13 mouse cellular contexts compared by ENCODE assay signal in the genomic region with DNA sequence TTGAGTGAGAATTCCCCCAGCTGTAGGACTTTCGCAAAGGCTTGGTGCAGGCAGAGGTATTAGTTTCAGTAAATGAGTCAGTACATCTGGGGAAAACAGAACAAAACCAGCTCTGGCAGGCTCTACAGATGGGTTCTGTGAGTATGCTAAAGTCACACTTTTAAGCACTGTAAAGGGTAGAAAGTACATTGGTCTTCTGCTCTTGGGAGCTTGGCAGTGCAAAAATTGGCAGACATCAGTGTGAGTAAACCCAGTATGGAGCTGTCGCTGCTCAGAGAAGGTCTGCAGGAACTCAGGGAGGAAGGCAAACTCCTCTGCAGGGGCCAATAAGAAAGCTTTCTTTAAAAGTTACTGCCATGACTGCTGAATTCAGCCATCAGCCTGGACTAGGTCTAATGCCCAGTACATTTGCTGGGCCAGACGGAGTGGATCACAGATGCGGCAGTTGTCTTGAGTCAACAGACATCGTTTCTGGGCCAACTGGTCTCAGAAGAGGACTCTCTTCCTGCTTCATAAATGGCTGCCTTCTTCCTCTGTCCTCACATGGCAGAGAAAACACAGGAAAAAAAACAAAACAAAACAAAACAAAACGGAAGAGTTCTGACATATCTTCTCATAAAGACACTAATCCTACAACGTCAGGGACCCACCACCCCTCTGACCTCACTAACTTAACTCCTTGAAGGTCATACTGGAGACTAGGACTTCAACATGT. TPM values are rescaled to one million over a fixed set of nuclear protein-coding genes. Genes with fewer than 3 reads are reported as not detected.
DNase-seq lines count a peak whose midpoint lies in the region; ATAC-seq and TF ChIP-seq lines count a peak whose summit lies in the region.
"Had no signal": no experiment of that assay in that cellular context is flagged by ENCODE, and none has a peak within 500 bp of the region (broad histone marks: within the 10 kb centered on the region; RNA-seq: fewer than 3 reads in every experiment).

No protein-coding gene starts in this region.

- WGBS in lung, embryonic 15.5 days = 58% methylated on average over 7 of the region's 7 CpGs
- 48% methylated on average over 7 of the region's 7 CpGs for WGBS in lung, adult 2 months
- 55% methylated on average over 7 of the region's 7 CpGs for WGBS in heart, postnatal 0 days
- WGBS in liver, embryonic 14.5 days (ENCODE audit: insufficient replicate concordance) = 62% methylated on average over 7 of the region's 7 CpGs
- 50% methylated on average over 7 of the region's 7 CpGs for WGBS in stomach, embryonic 16.5 days

- no peak for TF ChIP-seq EP300 in heart, postnatal 0 days (IDR thresholded peaks at IDR 0.05; ENCODE audit: low read depth)
- TF ChIP-seq EP300 in liver, embryonic 14.5 days (IDR thresholded peaks at IDR 0.05; ENCODE audit: low read depth) = no peak

- no peak for TF ChIP-seq POLR2A in lung, adult 2 months (IDR thresholded peaks at IDR 0.05; ENCODE audit: borderline replicate concordance, extremely low read depth, low read depth, low read length)

- peaks cover 27% of the 10 kb centered on the region for H3K36me3 ChIP-seq in lung, embryonic 15.5 days
- peaks cover 57% of the 10 kb centered on the region for H3K36me3 ChIP-seq in heart, postnatal 0 days (replicated peaks; ENCODE audit: control insufficient read depth, insufficient read depth, low read length)
- peaks cover 12% of the 10 kb centered on the region for H3K36me3 ChIP-seq in liver, embryonic 14.5 days (replicated peaks; ENCODE audit: control insufficient read depth, insufficient read depth, low read depth)
- H3K36me3 ChIP-seq in stomach, embryonic 16.5 days (ENCODE audit: control insufficient read depth, insufficient read depth, low read length) = 0 out of 2 replicates have a peak, but pooled peaks cover 4% of the 10 kb centered on the region

- H3K4me2 ChIP-seq in lung, embryonic 15.5 days = no peak overlapping the region
- H3K4me2 ChIP-seq in heart, postnatal 0 days (ENCODE audit: low read depth, low read length) = no peak overlapping the region
- peak overlapping the region; percentile 44 for H3K4me2 ChIP-seq in liver, embryonic 14.5 days (ENCODE audit: low read depth)
- H3K4me2 ChIP-seq in stomach, embryonic 16.5 days (ENCODE audit: low read depth, low read length) = no peak overlapping the region
- H3K4me2 ChIP-seq: heart, embryonic 15.5 days; neural tube, embryonic 15.5 days had no signal

- no peak for TF ChIP-seq CTCF in lung, adult 2 months (IDR thresholded peaks at IDR 0.05; ENCODE audit: insufficient read depth, low read length)
- TF ChIP-seq CTCF in heart, postnatal 0 days (IDR thresholded peaks at IDR 0.05; ENCODE audit: low read depth) = no peak
- TF ChIP-seq CTCF in liver, embryonic 14.5 days (IDR thresholded peaks at IDR 0.05; ENCODE audit: low read depth) = no peak

- no peaks in the 10 kb centered on the region for H3K9me3 ChIP-seq in lung, embryonic 15.5 days
- no peaks in the 10 kb centered on the region for H3K9me3 ChIP-seq in heart, postnatal 0 days (replicated peaks; ENCODE audit: control insufficient read depth, low read length)
- no peaks in the 10 kb centered on the region for H3K9me3 ChIP-seq in liver, embryonic 14.5 days (ENCODE audit: control insufficient read depth, low read length)
- no peaks in the 10 kb centered on the region for H3K9me3 ChIP-seq in stomach, embryonic 16.5 days (replicated peaks; ENCODE audit: control insufficient read depth, low read length)
- H3K9me3 ChIP-seq: heart, embryonic 15.5 days; neural tube, embryonic 15.5 days had no signal

- no peak for ATAC-seq in lung, embryonic 15.5 days (ENCODE audit: borderline replicate concordance, extremely low read depth, low FRiP score, low TSS enrichment)
- ATAC-seq in heart, postnatal 0 days (ENCODE audit: insufficient read depth, low read depth) = no peak
- ATAC-seq in liver, embryonic 14.5 days (ENCODE audit: insufficient read depth) = peak; percentile 4; the same call in 1 of the 2 replicates
- ATAC-seq in stomach, embryonic 16.5 days (ENCODE audit: insufficient read depth, low FRiP score) = no peak; the same call in 1 of the 2 replicates

- DNase-seq in lung, adult 2 months = no peak
- no peak for DNase-seq in heart, postnatal 0 days (ENCODE audit: low spot score)
- no peak for DNase-seq in liver, embryonic 14.5 days (ENCODE audit: low read depth in 3 of 3, low spot score in 3 of 3)
- no peak for DNase-seq in adrenal gland, postnatal 36 days
- no peak for DNase-seq in ovary, postnatal 10 days (ENCODE audit: low spot score)
- DNase-seq: adrenal gland, adult 8-10 months; cerebellum, adult 18-20 months; midbrain, embryonic 14.5 days; spleen, adult 18-20 months had no signal

- no peak overlapping the region for H3K4me3 ChIP-seq in lung, embryonic 15.5 days
- no peak overlapping the region for H3K4me3 ChIP-seq in lung, adult 2 months (replicated peaks; ENCODE audit: extremely low read depth, low read depth, low read length)
- no peak overlapping the region for H3K4me3 ChIP-seq in heart, postnatal 0 days (ENCODE audit: low read depth, low read length)
- no peak overlapping the region for H3K4me3 ChIP-seq in liver, embryonic 14.5 days (ENCODE audit: insufficient read depth in 1 of 2, low read depth in 2 of 2, low read length in 2 of 2)
- no peak overlapping the region for H3K4me3 ChIP-seq in stomach, embryonic 16.5 days (replicated peaks; ENCODE audit: low read length)
- H3K4me3 ChIP-seq: heart, embryonic 15.5 days; neural tube, embryonic 15.5 days had no signal

- peak overlapping the region; percentile 25 for H3K27ac ChIP-seq in lung, embryonic 15.5 days
- H3K27ac ChIP-seq in heart, postnatal 0 days (ENCODE audit: low read depth) = peak overlapping the region; percentile 47
- H3K27ac ChIP-seq in liver, embryonic 14.5 days = peak overlapping the region; percentile 71
- peak overlapping the region; percentile 79 for H3K27ac ChIP-seq in stomach, embryonic 16.5 days (ENCODE audit: low read length)
- H3K27ac ChIP-seq: heart, embryonic 15.5 days; neural tube, embryonic 15.5 days had no signal

- H3K9ac ChIP-seq in lung, embryonic 15.5 days = no peak overlapping the region
- H3K9ac ChIP-seq in heart, postnatal 0 days (replicated peaks; ENCODE audit: low read depth, low read length) = no peak overlapping the region
- no peak overlapping the region for H3K9ac ChIP-seq in liver, embryonic 14.5 days (replicated peaks)
- H3K9ac ChIP-seq in stomach, embryonic 16.5 days (ENCODE audit: low read length) = no peak overlapping the region
- H3K9ac ChIP-seq: heart, embryonic 15.5 days; neural tube, embryonic 15.5 days had no signal

- no peaks in the 10 kb centered on the region for H3K27me3 ChIP-seq in lung, embryonic 15.5 days
- H3K27me3 ChIP-seq in heart, postnatal 0 days (ENCODE audit: control insufficient read depth, insufficient read depth, low read length) = no peaks in the 10 kb centered on the region
- H3K27me3 ChIP-seq in liver, embryonic 14.5 days (ENCODE audit: control insufficient read depth, insufficient read depth, low read length) = no peaks in the 10 kb centered on the region
- no peaks in the 10 kb centered on the region for H3K27me3 ChIP-seq in stomach, embryonic 16.5 days (ENCODE audit: control insufficient read depth, insufficient read depth, low read length)
- H3K27me3 ChIP-seq: heart, embryonic 15.5 days; neural tube, embryonic 15.5 days had no signal

- no peaks in the 10 kb centered on the region for H3K4me1 ChIP-seq in lung, embryonic 15.5 days
- H3K4me1 ChIP-seq in lung, adult 2 months (ENCODE audit: control insufficient read depth, insufficient read depth, low read length) = peaks cover 4% of the 10 kb centered on the region; the same call in 1 of the 2 replicates
- H3K4me1 ChIP-seq in heart, postnatal 0 days (ENCODE audit: control insufficient read depth, insufficient read depth) = peaks cover 11% of the 10 kb centered on the region
- H3K4me1 ChIP-seq in liver, embryonic 14.5 days (replicated peaks; ENCODE audit: control insufficient read depth in 2 of 2, insufficient read depth in 2 of 2, low read length in 1 of 2) = peaks cover 22 to 25% of the 10 kb centered on the region in 2 experiments
- peaks cover 16% of the 10 kb centered on the region for H3K4me1 ChIP-seq in stomach, embryonic 16.5 days (ENCODE audit: control insufficient read depth, insufficient read depth, low read length)
- H3K4me1 ChIP-seq: neural tube, embryonic 15.5 days had no signal

RNA-seq across cellular contexts. Expression of a gene that starts 22.9 kb away (rescaled TPM):
- 0.31 and 0.60 TPM in 2 replicates for polyA plus RNA-seq in lung, embryonic 15.5 days (2015; fragmentation: Nextera tagmentation; extraction: Ambion mirVana)
- polyA plus RNA-seq in lung, adult 2 months (2012; rRNA removed) = 0.09 and 0.18 TPM in 2 replicates
- 0.31 TPM in 1 of 2 replicates, not detected in the other for total RNA-seq in heart, postnatal 0 days (2014; rRNA removed; ENCODE audit: low replicate concordance)
- 0.05 and 0.07 TPM in 2 replicates for polyA plus RNA-seq in heart, postnatal 0 days (2015; fragmentation: Nextera tagmentation; extraction: Ambion mirVana)
- 0.02 and 0.08 TPM in 2 replicates for polyA plus RNA-seq in liver, embryonic 14.5 days (2012; rRNA removed)
- polyA plus RNA-seq in liver, embryonic 14.5 days (2014; fragmentation: Nextera tagmentation; extraction: Ambion mirVana) = not detected in 2 replicates
- 1.1 and 1.3 TPM in 2 replicates for polyA plus RNA-seq in stomach, embryonic 16.5 days (2015; fragmentation: Nextera tagmentation; extraction: Ambion mirVana)
- under 1 TPM in 1 of 2 experiments, not detected in 1; 0.26 TPM for total RNA-seq in adrenal gland, postnatal 36 days (2021)

RNA-seq across cellular contexts. Expression of a gene that starts 41.6 kb away (rescaled TPM):
- 33.4 and 34.8 TPM in 2 replicates for polyA plus RNA-seq in lung, embryonic 15.5 days (2015; fragmentation: Nextera tagmentation; extraction: Ambion mirVana)
- polyA plus RNA-seq in lung, adult 2 months (2012; rRNA removed) = 14.2 and 17.3 TPM in 2 replicates
- 33.1 and 33.2 TPM in 2 replicates for total RNA-seq in heart, postnatal 0 days (2014; rRNA removed; ENCODE audit: low replicate concordance)
- 22.5 and 27.0 TPM in 2 replicates for polyA plus RNA-seq in heart, postnatal 0 days (2015; fragmentation: Nextera tagmentation; extraction: Ambion mirVana)
- 6.7 and 9.5 TPM in 2 replicates for polyA plus RNA-seq in liver, embryonic 14.5 days (2012; rRNA removed)
- 11.9 and 13.2 TPM in 2 replicates for polyA plus RNA-seq in liver, embryonic 14.5 days (2014; fragmentation: Nextera tagmentation; extraction: Ambion mirVana)
- 27.3 and 29.3 TPM in 2 replicates for polyA plus RNA-seq in stomach, embryonic 16.5 days (2015; fragmentation: Nextera tagmentation; extraction: Ambion mirVana)
- 1 to 10 TPM; 7.2 to 9.9 TPM for total RNA-seq in adrenal gland, postnatal 36 days (2021)

RNA-seq across cellular contexts. Expression of a gene that starts 48.7 kb away (rescaled TPM):
- 0.86 and 1.0 TPM in 2 replicates for polyA plus RNA-seq in lung, embryonic 15.5 days (2015; fragmentation: Nextera tagmentation; extraction: Ambion mirVana)
- polyA plus RNA-seq in lung, adult 2 months (2012; rRNA removed) = 1.3 and 9.4 TPM in 2 replicates
- total RNA-seq in heart, postnatal 0 days (2014; rRNA removed; ENCODE audit: low replicate concordance) = 163 and 207 TPM in 2 replicates
- 52.9 and 60.1 TPM in 2 replicates for polyA plus RNA-seq in heart, postnatal 0 days (2015; fragmentation: Nextera tagmentation; extraction: Ambion mirVana)
- polyA plus RNA-seq in liver, embryonic 14.5 days (2012; rRNA removed) = 0.06 and 0.10 TPM in 2 replicates
- 0.05 and 0.06 TPM in 2 replicates for polyA plus RNA-seq in liver, embryonic 14.5 days (2014; fragmentation: Nextera tagmentation; extraction: Ambion mirVana)
- 0.35 and 2.6 TPM in 2 replicates for polyA plus RNA-seq in stomach, embryonic 16.5 days (2015; fragmentation: Nextera tagmentation; extraction: Ambion mirVana)
- total RNA-seq in adrenal gland, postnatal 36 days (2021) = under 1 TPM; 0.07 to 0.20 TPM

Comparison
In these comparisons a context has a peak if more than half of its experiments do, and no peak if none do; other contexts are left out.
1. H3K27ac ChIP-seq: peak in every context shown above with its lines; median percentile 79 in stomach, embryonic 16.5 days; 71 in liver, embryonic 14.5 days; 47 in heart, postnatal 0 days; 25 in lung, embryonic 15.5 days.